Mouse (Mus musculus) testis, postnatal 10 days (tissue): ENCODE measurements around the gene Akr1b3.
"Not testable (repeated sequence)": the region's sequence is repeated elsewhere in the genome, so short reads cannot be mapped to it uniquely, and the experiment has no call there.

ENCODE experiments used
- DNase-seq: peaks from one replicate; pipeline ENCODE4 v3.0.0; 2021; ENCODE audit warnings: low spot score

The Akr1b3 gene

GRCm38 (mm10) chr6:34316854-34317771 lies at the start of gene Akr1b3:
Gene Akr1b3 (minus strand): TSS chr6:34317478.
- DNase-seq = peak; percentile 89

GRCm38 (mm10) chr6:34364217-34365136 lies 47.2 kb upstream of the Akr1b3 start:
- DNase-seq = no peak

- DNase-seq = no peak
Observed at GRCm38 (mm10) chr6:34355841-34356240, 38.6 kb upstream of the Akr1b3 start.

GRCm38 (mm10) chr6:34355349-34355747 lies 38.1 kb upstream of the Akr1b3 start:
- DNase-seq = no peak

- no peak for DNase-seq
Observed at GRCm38 (mm10) chr6:34354354-34355348, 37.4 kb upstream of the Akr1b3 start.

- no peak for DNase-seq
Observed at GRCm38 (mm10) chr6:34353658-34354353, 36.5 kb upstream of the Akr1b3 start, which contains the start of gene Akr1b8. Gene Akr1b8 (plus strand): TSS chr6:34354119.

GRCm38 (mm10) chr6:34352401-34352800 lies 35.1 kb upstream of the Akr1b3 start:
- DNase-seq = no peak

- not testable (repeated sequence) for DNase-seq
Observed at GRCm38 (mm10) chr6:34351481-34351880, 34.2 kb upstream of the Akr1b3 start.

GRCm38 (mm10) chr6:34350037-34350699 lies 32.9 kb upstream of the Akr1b3 start:
- no peak for DNase-seq

- DNase-seq = peak; percentile 88
Observed at GRCm38 (mm10) chr6:34346096-34346898, 29.0 kb upstream of the Akr1b3 start.

GRCm38 (mm10) chr6:34344935-34345334 lies 27.7 kb upstream of the Akr1b3 start:
- DNase-seq = peak; percentile 80

GRCm38 (mm10) chr6:34344135-34344850 lies 27.0 kb upstream of the Akr1b3 start:
- no peak for DNase-seq

- no peak for DNase-seq
Observed at GRCm38 (mm10) chr6:34343426-34343825, 26.1 kb upstream of the Akr1b3 start.

- no peak for DNase-seq
Observed at GRCm38 (mm10) chr6:34342476-34342875, 25.2 kb upstream of the Akr1b3 start.

GRCm38 (mm10) chr6:34341991-34342390 lies 24.7 kb upstream of the Akr1b3 start:
- DNase-seq = no peak

- no peak for DNase-seq
Observed at GRCm38 (mm10) chr6:34337799-34338198, 20.5 kb upstream of the Akr1b3 start.

- no peak for DNase-seq
Observed at GRCm38 (mm10) chr6:34334673-34335072, 17.4 kb upstream of the Akr1b3 start.

GRCm38 (mm10) chr6:34331804-34332203 lies 14.5 kb upstream of the Akr1b3 start:
- DNase-seq = not testable (repeated sequence)

GRCm38 (mm10) chr6:34331379-34331778 lies 14.1 kb upstream of the Akr1b3 start:
- peak; percentile 64 for DNase-seq
